Mouse (Mus musculus): ENCODE measurements around the gene Rngtt. TPM values are rescaled to one million over a fixed set of nuclear protein-coding genes. Genes with fewer than 3 reads are reported as not detected.

Gene Rngtt
- polyA plus RNA-seq, 1 experiment from 2014 or later: 29.9 TPM

DNA sequence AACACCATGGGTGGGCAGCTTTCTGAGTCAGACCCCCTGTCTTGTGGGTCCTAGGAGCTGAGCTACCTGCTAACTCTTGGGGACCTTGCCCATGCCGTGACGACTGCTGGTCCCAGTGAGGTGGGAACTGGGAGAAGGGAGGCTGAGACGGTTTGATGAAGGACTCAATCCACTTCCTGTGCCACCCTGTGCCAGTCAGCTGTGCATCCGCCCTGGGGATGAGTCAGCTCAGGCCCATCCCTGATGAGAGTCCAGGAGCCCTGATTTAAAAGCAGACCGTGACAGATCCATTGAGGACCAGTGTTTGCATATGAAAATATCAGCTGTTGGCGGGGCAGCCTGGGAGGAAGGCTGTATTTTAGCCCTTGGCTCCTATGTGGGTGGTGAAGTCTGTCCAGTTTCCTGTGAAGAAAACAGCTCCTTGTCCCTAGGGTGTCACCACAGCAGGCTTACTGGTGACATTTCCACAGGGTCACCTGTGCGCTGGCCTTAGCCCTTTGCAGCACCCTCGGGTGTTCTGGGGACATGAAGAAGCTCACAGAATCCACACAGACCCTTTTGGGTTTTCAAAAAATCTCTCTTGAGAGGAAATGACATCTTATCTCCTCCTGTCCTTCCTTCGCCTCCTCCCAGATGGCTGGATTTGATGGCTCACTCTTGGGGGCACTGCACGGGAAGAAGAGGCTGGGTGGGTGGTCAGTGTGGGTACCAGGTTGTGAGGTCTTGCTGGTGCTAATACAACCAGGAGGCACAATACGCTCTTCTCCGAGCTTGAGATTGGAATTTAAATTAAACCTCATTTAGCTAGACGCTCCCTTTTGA, 234.9 kb downstream of the Rngtt start:
- 60% methylated on average over 13 of the region's 13 CpGs for WGBS
- H3K36me3 ChIP-seq: no peaks in the 10 kb centered on the region
- no peak overlapping the region for H3K4me2 ChIP-seq (replicated peaks)
- H3K4me1 ChIP-seq: peaks cover 7% of the 10 kb centered on the region; the same call in 1 of the 2 replicates
- H3K4me3 ChIP-seq: no peak overlapping the region
- peak; percentile 32; the same call in 1 of the 2 replicates for ATAC-seq (ENCODE audit: low FRiP score, low read depth)
- H3K9ac ChIP-seq: no peak overlapping the region
- no peaks in the 10 kb centered on the region for H3K27me3 ChIP-seq
- H3K9me3 ChIP-seq: no peaks in the 10 kb centered on the region
- H3K27ac ChIP-seq: no peak overlapping the region

DNA sequence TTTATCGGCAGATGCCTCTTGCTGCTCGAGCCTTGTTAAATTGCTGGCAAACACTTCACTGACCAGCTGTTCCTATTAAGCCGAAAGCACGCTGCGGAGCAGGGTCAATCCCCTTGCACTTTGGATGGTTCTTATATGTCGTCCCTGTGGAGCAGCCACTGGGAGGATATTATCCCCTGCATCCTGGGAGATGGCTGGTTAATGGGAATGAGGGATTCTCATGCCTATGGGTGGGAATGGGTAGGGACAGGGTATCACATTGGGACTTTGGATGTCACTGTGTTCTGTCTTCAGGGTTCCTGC, 235.4 kb downstream of the Rngtt start:
- H3K27me3 ChIP-seq: no peaks in the 10 kb centered on the region
- no peaks in the 10 kb centered on the region for H3K9me3 ChIP-seq
- H3K4me2 ChIP-seq (replicated peaks): no peak overlapping the region
- H3K4me3 ChIP-seq: no peak overlapping the region
- peaks cover 7% of the 10 kb centered on the region; the same call in 1 of the 2 replicates for H3K4me1 ChIP-seq
- no peak for ATAC-seq (ENCODE audit: low FRiP score, low read depth)
- no peak overlapping the region for H3K9ac ChIP-seq
- no peaks in the 10 kb centered on the region for H3K36me3 ChIP-seq
- no peak overlapping the region for H3K27ac ChIP-seq
- 23% methylated on average over 6 of the region's 6 CpGs for WGBS

DNA sequence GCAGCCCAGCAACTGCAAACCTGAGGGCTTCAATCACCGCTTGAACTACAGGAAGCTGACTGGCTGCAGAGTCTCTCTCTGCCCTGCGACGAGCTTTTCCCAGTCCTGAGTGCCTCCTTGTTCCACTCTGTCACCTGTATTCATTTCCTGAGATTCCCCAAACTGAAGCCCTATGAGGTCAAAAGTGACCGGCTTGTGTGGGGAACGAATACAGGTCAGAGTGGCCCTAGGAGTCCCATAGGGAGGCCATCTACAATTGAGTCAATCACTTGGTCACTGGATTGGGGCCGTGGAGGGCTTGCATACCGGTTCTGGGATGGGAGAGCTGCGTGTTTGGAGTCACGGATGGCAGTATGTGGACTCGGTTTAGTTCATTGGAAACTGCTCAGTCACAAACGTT, 236.2 kb downstream of the Rngtt start:
- WGBS: 84% methylated on average over 11 of the region's 11 CpGs
- Histone ChIP-seq H3K27me3 (no peaks in the 10 kb centered on the region), H3K36me3 (no peaks in the 10 kb centered on the region), H3K27ac (no peak overlapping the region), H3K4me2 (replicated peaks) (no peak overlapping the region), H3K4me3 (no peak overlapping the region), H3K4me1 (peaks cover 7% of the 10 kb centered on the region; the same call in 1 of the 2 replicates), H3K9me3 (no peaks in the 10 kb centered on the region), H3K9ac (no peak overlapping the region)
- no peak for ATAC-seq (ENCODE audit: low FRiP score, low read depth)

DNA sequence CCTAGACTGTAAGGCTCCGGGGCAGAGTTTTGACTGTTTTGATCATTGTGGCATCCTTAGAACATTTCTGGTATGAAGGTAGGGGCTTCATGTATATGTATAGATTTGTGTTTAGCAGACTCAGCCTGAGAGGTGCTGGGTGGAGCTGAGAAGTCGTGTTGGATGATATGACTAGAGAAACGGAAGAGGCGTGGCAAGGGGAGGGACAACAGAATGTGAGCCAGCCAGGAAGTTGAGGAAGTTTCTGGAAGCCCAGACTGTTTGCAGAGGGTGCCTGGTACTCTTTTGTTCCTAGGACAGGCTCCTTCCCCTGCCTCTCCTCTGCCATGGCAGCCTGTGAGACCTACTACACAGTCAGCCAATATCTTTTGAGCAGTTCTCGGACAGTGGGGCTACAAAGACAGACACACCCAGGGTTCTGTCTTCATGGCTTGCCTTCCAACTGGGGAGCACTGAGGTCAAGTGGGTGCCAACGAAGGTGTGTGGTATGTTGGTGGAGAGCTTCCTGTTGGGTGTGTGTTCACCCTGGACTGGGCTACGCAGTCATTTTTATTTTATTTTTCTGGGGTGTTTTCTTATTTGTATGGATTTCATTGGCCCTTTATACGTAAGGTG, 237.3 kb downstream of the Rngtt start:
- WGBS: 84% methylated on average over 8 of the region's 8 CpGs

DNA sequence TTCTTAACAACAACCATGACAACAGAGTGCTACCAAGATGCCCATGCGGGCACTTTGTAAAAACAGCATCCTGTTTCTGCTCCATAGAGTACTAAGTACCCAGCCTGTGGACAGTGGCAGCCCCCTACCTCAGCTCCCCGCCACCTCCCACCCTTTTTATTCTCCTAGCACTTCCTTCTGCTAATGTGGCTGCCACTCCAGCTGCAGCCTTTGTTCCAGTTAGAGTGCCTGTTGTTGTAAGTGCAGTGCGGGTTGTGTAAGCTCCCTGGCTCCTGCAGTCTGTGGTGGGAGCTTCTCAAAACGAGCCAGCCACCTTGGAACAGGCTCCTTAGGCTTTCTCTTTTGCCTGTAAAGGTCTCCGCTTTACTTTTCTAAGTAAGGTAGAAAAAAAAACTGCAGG, 239.5 kb downstream of the Rngtt start:
- H3K4me2 ChIP-seq (replicated peaks): no peak overlapping the region
- WGBS: 47% methylated on average over 5 of the region's 5 CpGs
- no peak overlapping the region for H3K9ac ChIP-seq
- peaks cover 18% of the 10 kb centered on the region for H3K4me1 ChIP-seq
- no peak overlapping the region for H3K27ac ChIP-seq
- no peaks in the 10 kb centered on the region for H3K36me3 ChIP-seq
- peaks cover 5% of the 10 kb centered on the region; the same call in 1 of the 2 replicates for H3K27me3 ChIP-seq
- no peak for ATAC-seq (ENCODE audit: low FRiP score, low read depth)
- no peak overlapping the region for H3K4me3 ChIP-seq
- no peaks in the 10 kb centered on the region for H3K9me3 ChIP-seq

More for the DNA sequence above, 237.3 kb downstream of the Rngtt start:
- Histone ChIP-seq H3K9ac (no peak overlapping the region), H3K27me3 (no peaks in the 10 kb centered on the region), H3K4me2 (replicated peaks) (no peak overlapping the region), H3K4me1 (peaks cover 8% of the 10 kb centered on the region; the same call in 1 of the 2 replicates), H3K36me3 (no peaks in the 10 kb centered on the region), H3K27ac (no peak overlapping the region), H3K4me3 (no peak overlapping the region), H3K9me3 (no peaks in the 10 kb centered on the region)
- no peak for ATAC-seq (ENCODE audit: low FRiP score, low read depth)

Small RNA genes within 50 kb of the gene (microRNA-seq; reads per million reads assigned to microRNA genes)
- gene Mir8118: not detected

Other genes starting within 250 kb of the Rngtt start
- 0.20 and 0.27 TPM in 2 replicates for gene Gabrr2, start 247.3 kb upstream of the Rngtt start, polyA plus RNA-seq (2015; fragmentation: Nextera tagmentation; extraction: Ambion mirVana)
- gene Gabrr1, start 177.8 kb upstream of the Rngtt start, polyA plus RNA-seq (2015; fragmentation: Nextera tagmentation; extraction: Ambion mirVana): not detected in 2 replicates
- 0.88 and 1.5 TPM in 2 replicates for gene Pm20d2, start 120.6 kb upstream of the Rngtt start, polyA plus RNA-seq (2015; fragmentation: Nextera tagmentation; extraction: Ambion mirVana)
- gene Srsf12, start 101.3 kb upstream of the Rngtt start, polyA plus RNA-seq (2015; fragmentation: Nextera tagmentation; extraction: Ambion mirVana): 19.6 and 19.8 TPM in 2 replicates
- gene Pnrc1, start 20.1 kb upstream of the Rngtt start, polyA plus RNA-seq (2015; fragmentation: Nextera tagmentation; extraction: Ambion mirVana): 97.7 and 98.0 TPM in 2 replicates

Measured in limb, embryonic 13.5 days (tissue).